Mouse (Mus musculus) ovary, adult 10 weeks (tissue): Measurements from ENCODE around the gene Emc3. TPM values are rescaled to one million over a fixed set of nuclear protein-coding genes. Genes with fewer than 3 reads are reported as not detected.

Experiments
- polyA plus RNA-seq: library from polyadenylated mRNA; stranded (reverse); fragments of 350-450 nt; fragmentation: Illumina TruSeq; extraction: RNeasy Lipid Tissue Mini Kit (QIAGEN cat#74804); gene quantifications from one replicate; pipeline ENCODE4 v1.2.3, GENCODE M21; 2014

Emc3 gene
- polyA plus RNA-seq, result 111 TPM

GRCm38 (mm10) chr6:113530932-113531839 lies at the start of gene Emc3, which contains the start of gene Fancd2:
Gene Emc3 (minus strand): TSS chr6:113531652.
Gene Fancd2 (plus strand): TSS chr6:113531682.

GRCm38 (mm10) chr6:113501388-113502084 lies 29.9 kb downstream of the Emc3 start, which contains the start of gene Prrt3:
Gene Prrt3 (minus strand): TSS chr6:113501931.

GRCm38 (mm10) chr6:113483100-113483615 lies 48.3 kb downstream of the Emc3 start, which contains the start of gene Creld1:
Gene Creld1 (plus strand): TSS chr6:113483297.

GRCm38 (mm10) chr6:113471297-113471936 lies 60.0 kb downstream of the Emc3 start, which contains the start of gene Il17rc:
Gene Il17rc (plus strand): TSS chr6:113471427.

Other genes with a start within 250 kb of the Emc3 start
- gene Cpne9, start 249.3 kb downstream of the Emc3 start, polyA plus RNA-seq, result 0.20 TPM
- 3.5 TPM for gene Brpf1, start 224.5 kb downstream of the Emc3 start, polyA plus RNA-seq
- gene Ogg1, start 204.7 kb downstream of the Emc3 start, polyA plus RNA-seq, result 3.6 TPM
- 23.9 TPM for gene Camk1, start 187.7 kb downstream of the Emc3 start, polyA plus RNA-seq
- 3.1 TPM for gene Tada3, start 153.8 kb downstream of the Emc3 start, polyA plus RNA-seq
- 117 TPM for gene Arpc4, start 153.5 kb downstream of the Emc3 start, polyA plus RNA-seq
- gene Ttll3, start 142.4 kb downstream of the Emc3 start, polyA plus RNA-seq, result not detected
- gene Rpusd3, start 112.3 kb downstream of the Emc3 start, polyA plus RNA-seq, result not detected
- gene Cidec, start 95.9 kb downstream of the Emc3 start, polyA plus RNA-seq, result 0.54 TPM
- gene Jagn1, start 89.1 kb downstream of the Emc3 start, polyA plus RNA-seq, result 22.8 TPM
- 0.57 TPM for gene Il17re, start 73.2 kb downstream of the Emc3 start, polyA plus RNA-seq
- gene Il17rc, start 60.2 kb downstream of the Emc3 start, polyA plus RNA-seq, result 0.77 TPM
- 1.2 TPM for gene Creld1, start 48.4 kb downstream of the Emc3 start, polyA plus RNA-seq
- gene Prrt3, start 29.7 kb downstream of the Emc3 start, polyA plus RNA-seq, result not detected
- 4.6 TPM for gene Fancd2, start within 50 bp of the Emc3 start, polyA plus RNA-seq
- 0.34 TPM for gene Fancd2os, start 69.1 kb upstream of the Emc3 start, polyA plus RNA-seq
- 43.7 TPM for gene Brk1, start 73.1 kb upstream of the Emc3 start, polyA plus RNA-seq
- gene Vhl, start 92.3 kb upstream of the Emc3 start, polyA plus RNA-seq, result 38.4 TPM
- gene Irak2, start 106.8 kb upstream of the Emc3 start, polyA plus RNA-seq, result 3.0 TPM
- gene Tatdn2, start 165.4 kb upstream of the Emc3 start, polyA plus RNA-seq, result 13.5 TPM
- not detected for gene Ghrl, start 188.2 kb upstream of the Emc3 start, polyA plus RNA-seq
- gene Sec13, start 209.1 kb upstream of the Emc3 start, polyA plus RNA-seq, result 14.8 TPM